ENCODE assay signal across 9 mouse cellular contexts in genomic region chr4:124575955-124576445, GRCm38 (mm10). TPM values are rescaled to one million over a fixed set of nuclear protein-coding genes. Genes with fewer than 3 reads are reported as not detected.
A peak's percentile ranks its signal among the peaks of the same experiment; 100 is the strongest.
DNase-seq lines count a peak whose midpoint lies in the region; ATAC-seq lines count a peak whose summit lies in the region.
"Had no signal": no experiment of that assay in that cellular context is flagged by ENCODE, and none has a peak within 500 bp of the region (broad histone marks: within the 10 kb centered on the region; RNA-seq: fewer than 3 reads in every experiment).

No protein-coding gene starts in this region.

- H3K4me3 ChIP-seq in embryonic facial prominence, embryonic 15.5 days (replicated peaks): peak overlapping the region; percentile 48
- H3K4me3 ChIP-seq in intestine, embryonic 15.5 days (replicated peaks): peak overlapping the region; percentile 39; the same call in 1 of the 2 replicates
- H3K4me3 ChIP-seq in neural tube, embryonic 15.5 days (replicated peaks): peak overlapping the region; percentile 50

- peak; percentile 31 to 65 for DNase-seq in kidney, postnatal 4 days
- no peak for DNase-seq in kidney, postnatal 14 days
- no peak for DNase-seq in adrenal gland, adult (ENCODE audit: inconsistent age in 2 of 2, low spot score in 1 of 2)
- DNase-seq in cerebellum, postnatal 25 days: no peak
- DNase-seq in layer of hippocampus, postnatal 10 days (ENCODE audit: low spot score in 2 of 2): no peak

- peaks cover 20% of the 10 kb centered on the region for H3K4me1 ChIP-seq in embryonic facial prominence, embryonic 15.5 days
- 0 out of 2 replicates have a peak, but pooled peaks cover 13% of the 10 kb centered on the region for H3K4me1 ChIP-seq in intestine, embryonic 15.5 days (replicated peaks)
- peaks cover 38% of the 10 kb centered on the region for H3K4me1 ChIP-seq in neural tube, embryonic 15.5 days

- no peak overlapping the region for H3K9ac ChIP-seq in embryonic facial prominence, embryonic 15.5 days
- no peak overlapping the region for H3K9ac ChIP-seq in intestine, embryonic 15.5 days
- peak overlapping the region; percentile 48 for H3K9ac ChIP-seq in neural tube, embryonic 15.5 days (replicated peaks)

- peaks cover 44% of the 10 kb centered on the region for H3K27me3 ChIP-seq in embryonic facial prominence, embryonic 15.5 days
- H3K27me3 ChIP-seq in intestine, embryonic 15.5 days (replicated peaks): peaks cover 54% of the 10 kb centered on the region
- peaks cover 67% of the 10 kb centered on the region for H3K27me3 ChIP-seq in neural tube, embryonic 15.5 days (replicated peaks)

- no peaks in the 10 kb centered on the region for H3K9me3 ChIP-seq in embryonic facial prominence, embryonic 15.5 days (replicated peaks)
- no peaks in the 10 kb centered on the region for H3K9me3 ChIP-seq in intestine, embryonic 15.5 days
- no peaks in the 10 kb centered on the region for H3K9me3 ChIP-seq in neural tube, embryonic 15.5 days (replicated peaks)

- no peak overlapping the region for H3K27ac ChIP-seq in embryonic facial prominence, embryonic 15.5 days (replicated peaks)
- H3K27ac ChIP-seq in intestine, embryonic 15.5 days: no peak overlapping the region
- no peak overlapping the region for H3K27ac ChIP-seq in neural tube, embryonic 15.5 days (replicated peaks)

- ATAC-seq in embryonic facial prominence, embryonic 15.5 days (ENCODE audit: insufficient number of reproducible peaks, low FRiP score, low TSS enrichment, low read depth): no peak
- no peak for ATAC-seq in intestine, embryonic 15.5 days
- ATAC-seq in neural tube, embryonic 15.5 days (ENCODE audit: low FRiP score): no peak

- WGBS in embryonic facial prominence, embryonic 15.5 days: 10% methylated on average over 7 of the region's 7 CpGs
- whole genome bisulfite sequencing in intestine, embryonic 15.5 days: 18% methylated on average over 7 of the region's 7 CpGs
- 5% methylated on average over 7 of the region's 7 CpGs for WGBS in neural tube, embryonic 15.5 days

- peak overlapping the region; percentile 95 for H3K4me2 ChIP-seq in embryonic facial prominence, embryonic 15.5 days (replicated peaks)
- peak overlapping the region; percentile 77 for H3K4me2 ChIP-seq in intestine, embryonic 15.5 days (replicated peaks)
- H3K4me2 ChIP-seq in neural tube, embryonic 15.5 days: peak overlapping the region; percentile 97

- H3K36me3 ChIP-seq in embryonic facial prominence, embryonic 15.5 days: no peaks in the 10 kb centered on the region
- no peaks in the 10 kb centered on the region for H3K36me3 ChIP-seq in intestine, embryonic 15.5 days
- no peaks in the 10 kb centered on the region for H3K36me3 ChIP-seq in neural tube, embryonic 15.5 days

RNA-seq across cellular contexts. Expression of gene 3100002H09Rik, which starts 34.6 kb away (rescaled TPM):
- polyA plus RNA-seq in embryonic facial prominence, embryonic 15.5 days (2015; fragmentation: Nextera tagmentation; extraction: Ambion mirVana): 0.25 and 0.66 TPM in 2 replicates
- polyA plus RNA-seq in intestine, embryonic 15.5 days (2015; fragmentation: Nextera tagmentation; extraction: Ambion mirVana): not detected in 2 replicates
- 0.28 and 0.42 TPM in 2 replicates for polyA plus RNA-seq in neural tube, embryonic 15.5 days (2015; fragmentation: Nextera tagmentation; extraction: Ambion mirVana)
- total RNA-seq in layer of hippocampus, postnatal 10 days (2021): 1 to 10 TPM in 1 of 2 experiments, under 1 TPM in 1; 0.94 to 1.7 TPM
- total RNA-seq: common myeloid progenitor, adult 5-6 weeks had no signal

Comparison
In these comparisons a context has a peak if more than half of its experiments do, and no peak if none do; other contexts are left out.
1. DNase-seq: peak in kidney, postnatal 4 days (2 of 2); none in kidney, postnatal 14 days (single experiment), adrenal gland, adult (0 of 2), cerebellum, postnatal 25 days (0 of 2) and layer of hippocampus, postnatal 10 days (0 of 2).
2. Peak in every context shown above with its lines, with median percentiles within 50 percentile points of each other: H3K4me2 ChIP-seq and H3K4me3 ChIP-seq.